Mouse (Mus musculus): ENCODE data around the gene Srm. TPM values are rescaled to one million over a fixed set of nuclear protein-coding genes. Genes with fewer than 3 reads are reported as not detected.

Srm gene
- polyA plus RNA-seq, 1 experiment = 103 TPM

- no peak overlapping the region for H3K4me2 ChIP-seq (ENCODE audit: low read depth)
- no peak overlapping the region for H3K4me3 ChIP-seq
- H3K79me2 ChIP-seq (ENCODE audit: control insufficient read depth, insufficient read depth) = peaks cover 63% of the 10 kb centered on the region
- no peaks in the 10 kb centered on the region for H3K27me3 ChIP-seq (ENCODE audit: control insufficient read depth, insufficient read depth, insufficient read length)
- TF ChIP-seq TCF12 (IDR thresholded peaks at IDR 0.05; ENCODE audit: insufficient read depth, poor library complexity, severe bottlenecking) = no peak
- no peak for TF ChIP-seq USF1 (IDR thresholded peaks at IDR 0.05; ENCODE audit: low read depth)
- no peak for TF ChIP-seq MYOD1 (IDR thresholded peaks at IDR 0.05; ENCODE audit: control insufficient read depth in 1 of 3, insufficient read length in 2 of 3, low read depth in 2 of 3)
- TF ChIP-seq CEBPB (IDR thresholded peaks at IDR 0.05; ENCODE audit: insufficient read depth, poor library complexity, severe bottlenecking) = no peak
- TF ChIP-seq POLR2A (IDR thresholded peaks at IDR 0.05; ENCODE audit: insufficient read length, low read depth) = no peak
- no peak for TF ChIP-seq POLR2AphosphoS2 (IDR thresholded peaks at IDR 0.05; ENCODE audit: insufficient read length, low read depth)
- TF ChIP-seq MAX (IDR thresholded peaks at IDR 0.05; ENCODE audit: low read depth) = no peak
- no peak for TF ChIP-seq MYOG (IDR thresholded peaks at IDR 0.05; ENCODE audit: control insufficient read depth in 1 of 3, insufficient read depth in 1 of 3, insufficient read length in 2 of 3, low read depth in 2 of 3)
- TF ChIP-seq TCF3 (IDR thresholded peaks at IDR 0.05; ENCODE audit: insufficient read length, low read depth) = no peak
- TF ChIP-seq E2F4 (IDR thresholded peaks at IDR 0.05; ENCODE audit: insufficient read depth) = no peak
- no peak for TF ChIP-seq SRF (IDR thresholded peaks at IDR 0.05; ENCODE audit: control insufficient read depth, insufficient read length, low read depth)
- no peak for TF ChIP-seq REST (IDR thresholded peaks at IDR 0.05; ENCODE audit: insufficient read depth, insufficient read length)
- no peak overlapping the region for H3ac ChIP-seq (ENCODE audit: control insufficient read depth, insufficient read length)
- peaks cover 92% of the 10 kb centered on the region for H3K36me3 ChIP-seq (ENCODE audit: control insufficient read depth, insufficient read depth)
Measured at GRCm38 (mm10) chr4:148619805-148620204, 28.5 kb downstream of the Srm start.

DNA sequence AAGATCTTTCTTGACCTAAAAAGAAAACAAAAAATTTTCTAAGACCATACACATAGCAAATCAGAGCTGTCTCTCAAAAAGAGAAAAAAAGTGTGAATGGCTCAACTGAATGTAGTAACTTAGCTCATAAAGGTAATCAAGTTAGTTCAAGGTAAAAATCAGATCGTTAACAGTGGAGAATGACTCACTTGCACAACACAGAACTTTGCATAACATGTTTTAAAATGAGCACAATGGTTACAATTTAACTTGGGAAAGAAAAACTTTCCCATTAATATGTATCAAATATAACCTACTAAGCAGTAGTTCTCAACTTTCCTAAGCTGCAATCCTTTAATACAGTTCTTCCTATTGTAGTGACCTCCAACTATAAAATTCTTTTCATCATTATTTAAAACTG, 29.4 kb downstream of the Srm start:
- peaks cover 72% of the 10 kb centered on the region for H3K79me2 ChIP-seq (ENCODE audit: control insufficient read depth, insufficient read depth)
- no peak overlapping the region for H3K4me3 ChIP-seq
- H3K36me3 ChIP-seq (ENCODE audit: control insufficient read depth, insufficient read depth) = peaks cover 87% of the 10 kb centered on the region
- H3ac ChIP-seq (ENCODE audit: control insufficient read depth, insufficient read length) = no peak overlapping the region
- no peak for TF ChIP-seq TCF12 (IDR thresholded peaks at IDR 0.05; ENCODE audit: insufficient read depth, poor library complexity, severe bottlenecking)
- no peak for TF ChIP-seq USF1 (IDR thresholded peaks at IDR 0.05; ENCODE audit: low read depth)
- no peak for TF ChIP-seq MAX (IDR thresholded peaks at IDR 0.05; ENCODE audit: low read depth)
- TF ChIP-seq REST (IDR thresholded peaks at IDR 0.05; ENCODE audit: insufficient read depth, insufficient read length) = no peak
- no peak for TF ChIP-seq CEBPB (IDR thresholded peaks at IDR 0.05; ENCODE audit: insufficient read depth, poor library complexity, severe bottlenecking)
- no peak overlapping the region for H3K4me2 ChIP-seq (ENCODE audit: low read depth)
- no peaks in the 10 kb centered on the region for H3K27me3 ChIP-seq (ENCODE audit: control insufficient read depth, insufficient read depth, insufficient read length)

- no peak for TF ChIP-seq CEBPB (IDR thresholded peaks at IDR 0.05; ENCODE audit: insufficient read depth, poor library complexity, severe bottlenecking)
- no peak for TF ChIP-seq MYOG (IDR thresholded peaks at IDR 0.05; ENCODE audit: control insufficient read depth in 1 of 3, insufficient read depth in 1 of 3, insufficient read length in 2 of 3, low read depth in 2 of 3)
- no peak for TF ChIP-seq POLR2A (IDR thresholded peaks at IDR 0.05; ENCODE audit: insufficient read length, low read depth)
- no peak for TF ChIP-seq SRF (IDR thresholded peaks at IDR 0.05; ENCODE audit: control insufficient read depth, insufficient read length, low read depth)
- TF ChIP-seq TCF12 (IDR thresholded peaks at IDR 0.05; ENCODE audit: insufficient read depth, poor library complexity, severe bottlenecking) = no peak
- TF ChIP-seq MAX (IDR thresholded peaks at IDR 0.05; ENCODE audit: low read depth) = no peak
- TF ChIP-seq POLR2AphosphoS2 (IDR thresholded peaks at IDR 0.05; ENCODE audit: insufficient read length, low read depth) = no peak
- TF ChIP-seq USF1 (IDR thresholded peaks at IDR 0.05; ENCODE audit: low read depth) = no peak
- no peak for TF ChIP-seq REST (IDR thresholded peaks at IDR 0.05; ENCODE audit: insufficient read depth, insufficient read length)
- no peak for TF ChIP-seq TCF3 (IDR thresholded peaks at IDR 0.05; ENCODE audit: insufficient read length, low read depth)
- TF ChIP-seq E2F4 (IDR thresholded peaks at IDR 0.05; ENCODE audit: insufficient read depth) = no peak
- no peak for TF ChIP-seq MYOD1 (IDR thresholded peaks at IDR 0.05; ENCODE audit: control insufficient read depth in 1 of 3, insufficient read length in 2 of 3, low read depth in 2 of 3)
- no peaks in the 10 kb centered on the region for H3K27me3 ChIP-seq (ENCODE audit: control insufficient read depth, insufficient read depth, insufficient read length)
- no peak overlapping the region for H3ac ChIP-seq (ENCODE audit: control insufficient read depth, insufficient read length)
- H3K4me2 ChIP-seq (ENCODE audit: low read depth) = no peak overlapping the region
- no peak overlapping the region for H3K4me3 ChIP-seq
- H3K79me2 ChIP-seq (ENCODE audit: control insufficient read depth, insufficient read depth) = peaks cover 70% of the 10 kb centered on the region
- H3K36me3 ChIP-seq (ENCODE audit: control insufficient read depth, insufficient read depth) = peaks cover 72% of the 10 kb centered on the region
Measured at GRCm38 (mm10) chr4:148622485-148622884, 31.2 kb downstream of the Srm start.

DNA sequence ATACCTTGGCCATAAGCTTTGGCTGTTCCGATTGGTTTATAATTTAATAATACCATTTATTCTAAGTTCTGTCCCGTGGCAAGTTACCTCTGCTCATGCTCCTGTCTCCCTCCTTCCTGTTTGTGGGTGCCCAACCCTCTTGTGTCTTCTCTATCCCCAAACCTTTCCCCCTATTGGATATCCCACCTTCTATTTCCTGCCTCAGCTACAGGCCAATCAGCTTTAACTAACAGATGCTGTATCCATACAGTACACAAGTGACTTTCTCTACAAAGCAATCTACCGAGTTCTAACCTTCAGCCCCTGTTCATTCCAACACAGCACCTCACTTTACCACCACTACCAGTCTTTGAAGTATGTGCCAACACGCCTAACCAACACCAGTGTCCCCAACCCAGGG, 32.3 kb downstream of the Srm start:
- H3ac ChIP-seq (ENCODE audit: control insufficient read depth, insufficient read length) = no peak overlapping the region
- H3K36me3 ChIP-seq (ENCODE audit: control insufficient read depth, insufficient read depth) = peaks cover 61% of the 10 kb centered on the region
- H3K4me2 ChIP-seq (ENCODE audit: low read depth) = peak overlapping the region; percentile 78
- H3K4me3 ChIP-seq = no peak overlapping the region
- peaks cover 70% of the 10 kb centered on the region for H3K79me2 ChIP-seq (ENCODE audit: control insufficient read depth, insufficient read depth)
- TF ChIP-seq CEBPB (IDR thresholded peaks at IDR 0.05; ENCODE audit: insufficient read depth, poor library complexity, severe bottlenecking) (no peak), POLR2AphosphoS2 (IDR thresholded peaks at IDR 0.05; ENCODE audit: insufficient read length, low read depth) (no peak), REST (IDR thresholded peaks at IDR 0.05; ENCODE audit: insufficient read depth, insufficient read length) (no peak), MYOG (IDR thresholded peaks at IDR 0.05; ENCODE audit: control insufficient read depth in 1 of 3, insufficient read depth in 1 of 3, insufficient read length in 2 of 3, low read depth in 2 of 3) (no peak), E2F4 (IDR thresholded peaks at IDR 0.05; ENCODE audit: insufficient read depth) (no peak), SRF (IDR thresholded peaks at IDR 0.05; ENCODE audit: control insufficient read depth, insufficient read length, low read depth) (no peak), MYOD1 (IDR thresholded peaks at IDR 0.05; ENCODE audit: control insufficient read depth in 1 of 3, insufficient read length in 2 of 3, low read depth in 2 of 3) (no peak), MAX (IDR thresholded peaks at IDR 0.05; ENCODE audit: low read depth) (no peak), TCF3 (IDR thresholded peaks at IDR 0.05; ENCODE audit: insufficient read length, low read depth) (no peak)
- no peaks in the 10 kb centered on the region for H3K27me3 ChIP-seq (ENCODE audit: control insufficient read depth, insufficient read depth, insufficient read length)

GRCm38 (mm10) chr4:148625010-148625409, 33.7 kb downstream of the Srm start:
- Histone ChIP-seq H3K27me3 (ENCODE audit: control insufficient read depth, insufficient read depth, insufficient read length) (no peaks in the 10 kb centered on the region), H3K4me2 (ENCODE audit: low read depth) (peak overlapping the region; percentile 78), H3K4me3 (peak overlapping the region; percentile 99), H3ac (ENCODE audit: control insufficient read depth, insufficient read length) (no peak overlapping the region), H3K36me3 (ENCODE audit: control insufficient read depth, insufficient read depth) (peaks cover 47% of the 10 kb centered on the region), H3K79me2 (ENCODE audit: control insufficient read depth, insufficient read depth) (peaks cover 58% of the 10 kb centered on the region)
- TF ChIP-seq TCF3 (IDR thresholded peaks at IDR 0.05; ENCODE audit: insufficient read length, low read depth) = no peak
- TF ChIP-seq POLR2A (IDR thresholded peaks at IDR 0.05; ENCODE audit: insufficient read length, low read depth) = no peak
- peak; percentile 25 for TF ChIP-seq POLR2AphosphoS2 (IDR thresholded peaks at IDR 0.05; ENCODE audit: insufficient read length, low read depth)
- TF ChIP-seq USF1 (IDR thresholded peaks at IDR 0.05; ENCODE audit: low read depth) = no peak
- TF ChIP-seq CEBPB (IDR thresholded peaks at IDR 0.05; ENCODE audit: insufficient read depth, poor library complexity, severe bottlenecking) = no peak
- no peak for TF ChIP-seq MYOD1 (IDR thresholded peaks at IDR 0.05; ENCODE audit: control insufficient read depth in 1 of 3, insufficient read length in 2 of 3, low read depth in 2 of 3)
- TF ChIP-seq E2F4 (IDR thresholded peaks at IDR 0.05; ENCODE audit: insufficient read depth) = no peak

Measured in myocyte (in vitro differentiated cells).